Mouse (Mus musculus): ENCODE results near the gene Kalrn. TPM values are rescaled to one million over a fixed set of nuclear protein-coding genes. Genes with fewer than 3 reads are reported as not detected.
A peak's percentile ranks its signal among the peaks of the same experiment; 100 is the strongest.

The Kalrn gene
- polyA plus RNA-seq, 1 experiment from 2014 or later, result 19.3 TPM

- Histone ChIP-seq H3K4me1 (no peaks in the 10 kb centered on the region), H3K9me3 (no peaks in the 10 kb centered on the region), H3K27me3 (replicated peaks) (no peaks in the 10 kb centered on the region), H3K4me3 (replicated peaks) (no peak overlapping the region), H3K36me3 (peaks cover 37% of the 10 kb centered on the region; the same call in 1 of the 2 replicates), H3K4me2 (no peak overlapping the region), H3K9ac (no peak overlapping the region), H3K27ac (no peak overlapping the region)
- no peak for ATAC-seq (ENCODE audit: insufficient read depth, low FRiP score, low read depth)
- 95% methylated on average over 8 of the region's 8 CpGs for WGBS
Measured at GRCm38 (mm10) chr16:34017241-34017640, 556.1 kb downstream of the Kalrn start.

- no peaks in the 10 kb centered on the region for H3K27me3 ChIP-seq (replicated peaks)
- H3K4me3 ChIP-seq (replicated peaks), result no peak overlapping the region
- no peaks in the 10 kb centered on the region for H3K4me1 ChIP-seq
- H3K4me2 ChIP-seq, result no peak overlapping the region
- no peak for ATAC-seq (ENCODE audit: insufficient read depth, low FRiP score, low read depth)
- H3K36me3 ChIP-seq, result peaks cover 58% of the 10 kb centered on the region
- H3K27ac ChIP-seq, result no peak overlapping the region
- no peaks in the 10 kb centered on the region for H3K9me3 ChIP-seq
- no peak overlapping the region for H3K9ac ChIP-seq
- 91% methylated on average over 20 of the region's 20 CpGs for WGBS
Measured at GRCm38 (mm10) chr16:34011991-34012845, 561.1 kb downstream of the Kalrn start.

- Histone ChIP-seq H3K4me3 (replicated peaks) (no peak overlapping the region), H3K4me2 (no peak overlapping the region), H3K9ac (no peak overlapping the region), H3K36me3 (peaks cover 36% of the 10 kb centered on the region), H3K27ac (no peak overlapping the region), H3K27me3 (replicated peaks) (no peaks in the 10 kb centered on the region), H3K4me1 (peaks cover 4% of the 10 kb centered on the region), H3K9me3 (no peaks in the 10 kb centered on the region)
- no peak for ATAC-seq (ENCODE audit: insufficient read depth, low FRiP score, low read depth)
- WGBS, result 86% methylated on average over 2 of the region's 2 CpGs
Measured at GRCm38 (mm10) chr16:34009567-34009966, 563.8 kb downstream of the Kalrn start.

- Histone ChIP-seq H3K4me2 (no peak overlapping the region), H3K9me3 (no peaks in the 10 kb centered on the region), H3K9ac (no peak overlapping the region), H3K27me3 (replicated peaks) (no peaks in the 10 kb centered on the region), H3K4me3 (replicated peaks) (no peak overlapping the region), H3K4me1 (peaks cover 18% of the 10 kb centered on the region), H3K36me3 (peaks cover 13% of the 10 kb centered on the region), H3K27ac (no peak overlapping the region)
- no peak for ATAC-seq (ENCODE audit: insufficient read depth, low FRiP score, low read depth)
- WGBS, result 87% methylated on average over 3 of the region's 3 CpGs
Measured at GRCm38 (mm10) chr16:34005986-34006385, 567.3 kb downstream of the Kalrn start.

- Histone ChIP-seq H3K4me3 (replicated peaks) (no peak overlapping the region), H3K4me2 (no peak overlapping the region), H3K36me3 (no peaks in the 10 kb centered on the region), H3K27me3 (replicated peaks) (no peaks in the 10 kb centered on the region), H3K9me3 (no peaks in the 10 kb centered on the region), H3K9ac (no peak overlapping the region), H3K27ac (peak overlapping the region; percentile 61; the same call in 1 of the 2 replicates), H3K4me1 (peaks cover 18% of the 10 kb centered on the region)
- ATAC-seq (ENCODE audit: insufficient read depth, low FRiP score, low read depth), result peak; percentile 61; the same call in 1 of the 2 replicates
- WGBS, result 26% methylated on average over 4 of the region's 4 CpGs
Measured at GRCm38 (mm10) chr16:34004128-34004578, 569.2 kb downstream of the Kalrn start.

- H3K36me3 ChIP-seq, result no peaks in the 10 kb centered on the region
- ATAC-seq (ENCODE audit: insufficient read depth, low FRiP score, low read depth), result no peak
- no peak overlapping the region for H3K9ac ChIP-seq
- no peak overlapping the region for H3K4me3 ChIP-seq (replicated peaks)
- no peak overlapping the region for H3K4me2 ChIP-seq
- peak overlapping the region; percentile 42; the same call in 1 of the 2 replicates for H3K27ac ChIP-seq
- 65% methylated on average over 10 of the region's 10 CpGs for WGBS
- peaks cover 18% of the 10 kb centered on the region for H3K4me1 ChIP-seq
- no peaks in the 10 kb centered on the region for H3K9me3 ChIP-seq
- H3K27me3 ChIP-seq (replicated peaks), result no peaks in the 10 kb centered on the region
Measured at GRCm38 (mm10) chr16:34003566-34004127, 569.7 kb downstream of the Kalrn start.

- Histone ChIP-seq H3K27ac (peak overlapping the region; percentile 36; the same call in 1 of the 2 replicates), H3K9ac (no peak overlapping the region), H3K4me1 (peaks cover 18% of the 10 kb centered on the region), H3K9me3 (no peaks in the 10 kb centered on the region), H3K4me3 (replicated peaks) (no peak overlapping the region), H3K27me3 (replicated peaks) (no peaks in the 10 kb centered on the region), H3K4me2 (no peak overlapping the region), H3K36me3 (no peaks in the 10 kb centered on the region)
- ATAC-seq (ENCODE audit: insufficient read depth, low FRiP score, low read depth), result no peak
- WGBS, result 51% methylated on average over 8 of the region's 8 CpGs
Measured at GRCm38 (mm10) chr16:34000715-34001114, 572.6 kb downstream of the Kalrn start.

- no peak overlapping the region for H3K27ac ChIP-seq
- 22% methylated on average over 3 of the region's 3 CpGs for WGBS
- H3K9me3 ChIP-seq, result no peaks in the 10 kb centered on the region
- H3K36me3 ChIP-seq, result no peaks in the 10 kb centered on the region
- no peak overlapping the region for H3K4me2 ChIP-seq
- peaks cover 12% of the 10 kb centered on the region; the same call in 1 of the 2 replicates for H3K4me1 ChIP-seq
- no peaks in the 10 kb centered on the region for H3K27me3 ChIP-seq (replicated peaks)
- no peak overlapping the region for H3K9ac ChIP-seq
- ATAC-seq (ENCODE audit: insufficient read depth, low FRiP score, low read depth), result no peak
- no peak overlapping the region for H3K4me3 ChIP-seq (replicated peaks)
Measured at GRCm38 (mm10) chr16:33999388-33999787, 573.9 kb downstream of the Kalrn start.

GRCm38 (mm10) chr16:33998011-33998410 lies 575.3 kb downstream of the Kalrn start:
- Histone ChIP-seq H3K4me2 (no peak overlapping the region), H3K4me3 (replicated peaks) (no peak overlapping the region), H3K9ac (no peak overlapping the region), H3K9me3 (no peaks in the 10 kb centered on the region), H3K36me3 (no peaks in the 10 kb centered on the region), H3K27ac (no peak overlapping the region), H3K27me3 (replicated peaks) (no peaks in the 10 kb centered on the region), H3K4me1 (0 out of 2 replicates have a peak, but pooled peaks cover 4% of the 10 kb centered on the region)
- ATAC-seq (ENCODE audit: insufficient read depth, low FRiP score, low read depth), result no peak
- WGBS, result 79% methylated on average over 6 of the region's 6 CpGs

GRCm38 (mm10) chr16:33996030-33996429 lies 577.3 kb downstream of the Kalrn start:
- ATAC-seq (ENCODE audit: insufficient read depth, low FRiP score, low read depth), result no peak
- WGBS, result 5% methylated on average over 5 of the region's 5 CpGs
- no peak overlapping the region for H3K4me3 ChIP-seq (replicated peaks)
- no peaks in the 10 kb centered on the region for H3K36me3 ChIP-seq
- no peak overlapping the region for H3K27ac ChIP-seq
- H3K4me1 ChIP-seq, result no peaks in the 10 kb centered on the region
- H3K27me3 ChIP-seq (replicated peaks), result no peaks in the 10 kb centered on the region
- H3K4me2 ChIP-seq, result no peak overlapping the region
- H3K9ac ChIP-seq, result no peak overlapping the region
- no peaks in the 10 kb centered on the region for H3K9me3 ChIP-seq

- Histone ChIP-seq H3K9ac (no peak overlapping the region), H3K9me3 (no peaks in the 10 kb centered on the region), H3K4me3 (replicated peaks) (no peak overlapping the region), H3K27ac (no peak overlapping the region), H3K4me1 (no peaks in the 10 kb centered on the region), H3K27me3 (replicated peaks) (no peaks in the 10 kb centered on the region), H3K36me3 (no peaks in the 10 kb centered on the region), H3K4me2 (no peak overlapping the region)
- 79% methylated on average over 3 of the region's 3 CpGs for WGBS
- no peak for ATAC-seq (ENCODE audit: insufficient read depth, low FRiP score, low read depth)
Measured at GRCm38 (mm10) chr16:33995496-33995895, 577.8 kb downstream of the Kalrn start.

GRCm38 (mm10) chr16:33994321-33994720 lies 579.0 kb downstream of the Kalrn start:
- 75% methylated on average over 6 of the region's 6 CpGs for WGBS
- no peak for ATAC-seq (ENCODE audit: insufficient read depth, low FRiP score, low read depth)
- Histone ChIP-seq H3K4me3 (replicated peaks) (no peak overlapping the region), H3K4me1 (no peaks in the 10 kb centered on the region), H3K9me3 (no peaks in the 10 kb centered on the region), H3K9ac (no peak overlapping the region), H3K27ac (no peak overlapping the region), H3K27me3 (replicated peaks) (no peaks in the 10 kb centered on the region), H3K4me2 (no peak overlapping the region), H3K36me3 (no peaks in the 10 kb centered on the region)

All from stomach, embryonic 15.5 days (tissue).